Mouse (Mus musculus): ENCODE data around the gene Pde4a. TPM values are rescaled to one million over a fixed set of nuclear protein-coding genes. Genes with fewer than 3 reads are reported as not detected.

Pde4a gene
- total RNA-seq, 1 experiment: 3.2 TPM

- Histone ChIP-seq H3K27ac (ENCODE audit: insufficient read depth, low read depth, low read length, poor library complexity, severe bottlenecking) (no peak overlapping the region), H3K36me3 (ENCODE audit: control insufficient read depth, insufficient read depth, low read length, poor library complexity, severe bottlenecking) (no peaks in the 10 kb centered on the region), H3K4me3 (ENCODE audit: insufficient read depth in 1 of 2, low read depth in 1 of 2, low read length in 2 of 2, poor library complexity in 1 of 2, severe bottlenecking in 1 of 2) (no peak overlapping the region), H3K4me1 (ENCODE audit: control insufficient read depth in 2 of 2, insufficient read depth in 2 of 2, low read length in 2 of 2, poor library complexity in 1 of 2) (peaks cover 4 to 6% of the 10 kb centered on the region in 2 experiments; a peak in 3 of 4 replicates), H3K9ac (ENCODE audit: insufficient read depth, low read depth, low read length, poor library complexity, severe bottlenecking) (no peak overlapping the region), H3K9me3 (ENCODE audit: control insufficient read depth, insufficient read depth, low read depth, low read length) (no peaks in the 10 kb centered on the region)
- TF ChIP-seq ZC3H11A (IDR thresholded peaks at IDR 0.05; ENCODE audit: borderline replicate concordance, low read depth, low read length) (no peak), ZNF384 (IDR thresholded peaks at IDR 0.05; ENCODE audit: low read depth, low read length) (no peak), CHD2 (IDR thresholded peaks at IDR 0.05; ENCODE audit: low read depth, low read length) (no peak), HCFC1 (IDR thresholded peaks at IDR 0.05; ENCODE audit: borderline replicate concordance, insufficient read depth, low read length) (no peak), MAFK (IDR thresholded peaks at IDR 0.05; ENCODE audit: insufficient read depth, low read depth, low read length) (no peak)
- DNase-seq (ENCODE audit: low read depth, low spot score): no peak
- in situ Hi-C loops (cut with MboI; ENCODE audit: low sequenced_read_pairs in 2 of 2, unreplicated experiment in 2 of 2): no loop called here
Measured at GRCm38 (mm10) chr9:21260491-21261040, 95.1 kb downstream of the Pde4a start.

DNA sequence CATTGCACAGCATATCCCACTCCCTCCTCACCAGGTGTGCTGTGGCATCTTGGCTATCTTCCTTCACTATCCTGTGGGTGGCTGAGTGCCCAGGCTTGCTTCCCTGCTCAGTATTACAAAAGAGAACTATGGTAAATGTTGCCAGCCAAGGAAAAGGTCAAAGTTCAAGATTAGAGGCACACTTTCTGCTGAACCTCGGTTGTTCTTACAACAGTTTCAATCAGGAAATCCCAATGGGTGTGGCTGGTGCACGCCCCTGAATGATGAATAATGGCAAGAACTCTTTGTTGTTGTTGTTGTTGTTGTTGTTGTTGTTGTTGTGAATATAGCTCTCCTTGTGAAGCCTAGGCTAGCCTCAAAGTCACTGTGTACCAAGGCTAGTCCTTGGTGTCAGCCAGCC lies 96.3 kb downstream of the Pde4a start:
- in situ Hi-C loops (cut with MboI; ENCODE audit: low sequenced_read_pairs in 2 of 2, unreplicated experiment in 2 of 2): no loop called here
- Histone ChIP-seq H3K4me3 (ENCODE audit: insufficient read depth in 1 of 2, low read depth in 1 of 2, low read length in 2 of 2, poor library complexity in 1 of 2, severe bottlenecking in 1 of 2) (no peak overlapping the region), H3K9me3 (ENCODE audit: control insufficient read depth, insufficient read depth, low read depth, low read length) (no peaks in the 10 kb centered on the region), H3K36me3 (ENCODE audit: control insufficient read depth, insufficient read depth, low read length, poor library complexity, severe bottlenecking) (peaks cover 2% of the 10 kb centered on the region; the same call in 1 of the 2 replicates), H3K9ac (ENCODE audit: insufficient read depth, low read depth, low read length, poor library complexity, severe bottlenecking) (no peak overlapping the region), H3K27ac (ENCODE audit: insufficient read depth, low read depth, low read length, poor library complexity, severe bottlenecking) (peak overlapping the region; percentile 40; the same call in 1 of the 2 replicates), H3K4me1 (ENCODE audit: control insufficient read depth in 2 of 2, insufficient read depth in 2 of 2, low read length in 2 of 2, poor library complexity in 1 of 2) (peaks cover 6 to 8% of the 10 kb centered on the region in 2 experiments; a peak in 3 of 4 replicates)
- no peak for DNase-seq (ENCODE audit: low read depth, low spot score)
- no peak for TF ChIP-seq MAFK (IDR thresholded peaks at IDR 0.05; ENCODE audit: insufficient read depth, low read depth, low read length)
- no peak for TF ChIP-seq HCFC1 (IDR thresholded peaks at IDR 0.05; ENCODE audit: borderline replicate concordance, insufficient read depth, low read length)
- no peak for TF ChIP-seq CHD2 (IDR thresholded peaks at IDR 0.05; ENCODE audit: low read depth, low read length)
- TF ChIP-seq ZNF384 (IDR thresholded peaks at IDR 0.05; ENCODE audit: low read depth, low read length): no peak
- no peak for TF ChIP-seq ZC3H11A (IDR thresholded peaks at IDR 0.05; ENCODE audit: borderline replicate concordance, low read depth, low read length)

Other genes starting within 250 kb of the Pde4a start
- 122 and 124 TPM in 2 replicates for gene Dnmt1, start 205.8 kb upstream of the Pde4a start, total RNA-seq (2012; rRNA removed)
- 35.7 and 62.4 TPM in 2 replicates for gene S1pr2, start 188.9 kb upstream of the Pde4a start, total RNA-seq (2012; rRNA removed)
- 80.8 and 89.5 TPM in 2 replicates for gene Mrpl4, start 163.0 kb upstream of the Pde4a start, total RNA-seq (2012; rRNA removed)
- 153 and 310 TPM in 2 replicates for gene Icam1, start 149.7 kb upstream of the Pde4a start, total RNA-seq (2012; rRNA removed)
- 1.5 and 3.1 TPM in 2 replicates for gene Icam4, start 136.3 kb upstream of the Pde4a start, total RNA-seq (2012; rRNA removed)
- 1.4 and 1.8 TPM in 2 replicates for gene Icam5, start 133.6 kb upstream of the Pde4a start, total RNA-seq (2012; rRNA removed)
- gene Zglp1, start 98.6 kb upstream of the Pde4a start, total RNA-seq (2012; rRNA removed): 1.3 and 2.0 TPM in 2 replicates
- gene Gm49373, start 92.6 kb upstream of the Pde4a start, total RNA-seq (2012; rRNA removed): 2.1 and 2.7 TPM in 2 replicates
- gene Fdx1l, start 92.1 kb upstream of the Pde4a start, total RNA-seq (2012; rRNA removed): 38.8 and 46.0 TPM in 2 replicates
- gene Gm38431, start 73.7 kb upstream of the Pde4a start, total RNA-seq (2012; rRNA removed): 18.5 and 22.1 TPM in 2 replicates
- 18.9 and 26.3 TPM in 2 replicates for gene Raver1, start 73.7 kb upstream of the Pde4a start, total RNA-seq (2012; rRNA removed)
- 16.8 and 20.9 TPM in 2 replicates for gene Tyk2, start 34.5 kb upstream of the Pde4a start, total RNA-seq (2012; rRNA removed)
- gene Cdc37, start 15.7 kb upstream of the Pde4a start, total RNA-seq (2012; rRNA removed): 118 and 165 TPM in 2 replicates
- 23.3 and 27.4 TPM in 2 replicates for gene Keap1, start 73.6 kb downstream of the Pde4a start, total RNA-seq (2012; rRNA removed)
- gene S1pr5, start 82.7 kb downstream of the Pde4a start, total RNA-seq (2012; rRNA removed): 0.27 and 0.53 TPM in 2 replicates
- gene Atg4d, start 99.6 kb downstream of the Pde4a start, total RNA-seq (2012; rRNA removed): 23.8 and 32.7 TPM in 2 replicates
- 81.6 and 108 TPM in 2 replicates for gene Kri1, start 122.3 kb downstream of the Pde4a start, total RNA-seq (2012; rRNA removed)
- 9.6 and 12.7 TPM in 2 replicates for gene Cdkn2d, start 125.7 kb downstream of the Pde4a start, total RNA-seq (2012; rRNA removed)
- 9.8 and 17.1 TPM in 2 replicates for gene Ap1m2, start 146.6 kb downstream of the Pde4a start, total RNA-seq (2012; rRNA removed)
- gene Slc44a2, start 155.0 kb downstream of the Pde4a start, total RNA-seq (2012; rRNA removed): 46.0 and 73.1 TPM in 2 replicates
- 159 and 200 TPM in 2 replicates for gene Ilf3, start 202.2 kb downstream of the Pde4a start, total RNA-seq (2012; rRNA removed)
- gene Qtrt1, start 246.1 kb downstream of the Pde4a start, total RNA-seq (2012; rRNA removed): 62.7 and 100 TPM in 2 replicates

Data from ES-E14 (cell line).